Mouse (Mus musculus) kidney, embryonic 14.5 days (tissue): ENCODE results near the gene Prss35. TPM values are rescaled to one million over a fixed set of nuclear protein-coding genes. Genes with fewer than 3 reads are reported as not detected.

Experiments used
- ATAC-seq: fragments of 200-750 bp; cut with Nextera tagmentation; 2 replicates; pipeline ENCODE4 v1.8.0; 2017; ENCODE audit warnings: moderate number of reproducible peaks, mild to moderate bottlenecking, moderate TSS enrichment, moderate library complexity; ENCODE audit not compliant: low FRiP score, low TSS enrichment
- H3K27ac ChIP-seq: fragments of 300-500 bp; sonication (generic); 2 replicates; pipeline ENCODE4 v1.5.1; 2014; ENCODE audit warnings: low read depth, mild to moderate bottlenecking, low read length, moderate library complexity, mixed read lengths
- H3K27me3 ChIP-seq: fragments of 300-500 bp; sonication (generic); 2 replicates; pipeline ENCODE4 v1.6.1; 2014; ENCODE audit warnings: mild to moderate bottlenecking, low read length; ENCODE audit not compliant: control insufficient read depth, insufficient read depth
- H3K36me3 ChIP-seq: fragments of 300-500 bp; sonication (generic); 2 replicates; pipeline ENCODE4 v1.6.1; 2014; ENCODE audit warnings: low read length, mixed read lengths; ENCODE audit not compliant: control insufficient read depth, insufficient read depth
- H3K4me1 ChIP-seq: fragments of 300-500 bp; sonication (generic); 2 replicates; pipeline ENCODE4 v1.6.1; 2014; ENCODE audit warnings: low read length, mixed read lengths; ENCODE audit not compliant: control insufficient read depth, insufficient read depth
- H3K4me2 ChIP-seq: fragments of 300-500 bp; sonication (generic); replicated peaks from 2 replicates; pipeline ENCODE4 v1.6.1; 2014; ENCODE audit warnings: low read depth, mild to moderate bottlenecking, low read length
- H3K4me3 ChIP-seq: fragments of 300-500 bp; sonication (generic); 2 replicates; pipeline ENCODE4 v1.5.1; 2014; ENCODE audit warnings: mild to moderate bottlenecking, low read length
- H3K9ac ChIP-seq: fragments of 300-500 bp; sonication (generic); 2 replicates; pipeline ENCODE4 v1.6.1; 2014; ENCODE audit warnings: low read depth, mild to moderate bottlenecking, low read length, moderate library complexity
- H3K9me3 ChIP-seq: fragments of 300-500 bp; sonication (generic); 2 replicates; pipeline ENCODE4 v1.6.1; 2016; ENCODE audit warnings: low read length; ENCODE audit not compliant: control insufficient read depth
- WGBS: fragments of 180-500 bp; shearing (Covaris S2); extraction: QIAGEN DNeasy Blood & Tissue Kit; methylation state at CpG from one replicate; pipeline ENCODE4 v1.1.7; 2014; 5-methylcytosine and 5-hydroxymethylcytosine counted together
- polyA plus RNA-seq: library from polyadenylated mRNA; unstranded; fragments of >200 nt; fragmentation: Nextera tagmentation; extraction: Ambion mirVana; gene quantifications from 2 replicates; pipeline ENCODE4 v1.2.1, GENCODE M21; 2014

Prss35 gene
- polyA plus RNA-seq, 1 experiment from 2014 or later, result 1.5 TPM

- no peak overlapping the region for H3K27ac ChIP-seq
- H3K4me3 ChIP-seq, result no peak overlapping the region
- no peak overlapping the region for H3K4me2 ChIP-seq
- no peaks in the 10 kb centered on the region for H3K4me1 ChIP-seq
- ATAC-seq, result no peak
- 75% methylated on average over 7 of the region's 7 CpGs for WGBS
- H3K9me3 ChIP-seq, result no peaks in the 10 kb centered on the region
- H3K27me3 ChIP-seq, result no peaks in the 10 kb centered on the region
- no peak overlapping the region for H3K9ac ChIP-seq
- no peaks in the 10 kb centered on the region for H3K36me3 ChIP-seq
These were observed 17.7 kb upstream of the Prss35 start for GRCm38 (mm10) chr9:86725604-86726380.

- no peaks in the 10 kb centered on the region for H3K36me3 ChIP-seq
- no peak overlapping the region for H3K4me2 ChIP-seq
- no peaks in the 10 kb centered on the region for H3K27me3 ChIP-seq
- H3K4me3 ChIP-seq, result no peak overlapping the region
- no peak overlapping the region for H3K9ac ChIP-seq
- H3K9me3 ChIP-seq, result no peaks in the 10 kb centered on the region
- WGBS, result 93% methylated on average over 5 of the region's 5 CpGs
- no peak overlapping the region for H3K27ac ChIP-seq
- H3K4me1 ChIP-seq, result no peaks in the 10 kb centered on the region
- ATAC-seq, result no peak
These were observed 17.1 kb upstream of the Prss35 start for GRCm38 (mm10) chr9:86726381-86726720.

- 80% methylated on average over 10 of the region's 10 CpGs for WGBS
- no peaks in the 10 kb centered on the region for H3K36me3 ChIP-seq
- no peaks in the 10 kb centered on the region for H3K27me3 ChIP-seq
- H3K4me2 ChIP-seq, result no peak overlapping the region
- H3K27ac ChIP-seq, result no peak overlapping the region
- no peak overlapping the region for H3K9ac ChIP-seq
- H3K4me1 ChIP-seq, result no peaks in the 10 kb centered on the region
- no peak overlapping the region for H3K4me3 ChIP-seq
- H3K9me3 ChIP-seq, result no peaks in the 10 kb centered on the region
- no peak for ATAC-seq
These were observed 15.1 kb upstream of the Prss35 start for GRCm38 (mm10) chr9:86728214-86728814.

- no peak for ATAC-seq
- H3K9ac ChIP-seq, result no peak overlapping the region
- H3K4me1 ChIP-seq, result no peaks in the 10 kb centered on the region
- H3K27ac ChIP-seq, result no peak overlapping the region
- H3K27me3 ChIP-seq, result no peaks in the 10 kb centered on the region
- H3K4me2 ChIP-seq, result no peak overlapping the region
- no peaks in the 10 kb centered on the region for H3K9me3 ChIP-seq
- H3K36me3 ChIP-seq, result no peaks in the 10 kb centered on the region
- 82% methylated on average over 1 of the region's 1 CpGs for WGBS
- no peak overlapping the region for H3K4me3 ChIP-seq
These were observed 14.4 kb upstream of the Prss35 start for GRCm38 (mm10) chr9:86729084-86729483.

GRCm38 (mm10) chr9:86729811-86730210, 13.6 kb upstream of the Prss35 start:
- WGBS, result 96% methylated on average over 3 of the region's 3 CpGs
- no peak for ATAC-seq

GRCm38 (mm10) chr9:86734357-86734756, 9.1 kb upstream of the Prss35 start:
- Histone ChIP-seq H3K4me1 (no peaks in the 10 kb centered on the region), H3K4me3 (no peak overlapping the region), H3K27ac (no peak overlapping the region), H3K9me3 (no peaks in the 10 kb centered on the region), H3K9ac (no peak overlapping the region), H3K4me2 (no peak overlapping the region), H3K36me3 (no peaks in the 10 kb centered on the region), H3K27me3 (no peaks in the 10 kb centered on the region)
- ATAC-seq, result no peak

More at GRCm38 (mm10) chr9:86729811-86730210, 13.6 kb upstream of the Prss35 start:
- H3K9me3 ChIP-seq, result no peaks in the 10 kb centered on the region
- no peak overlapping the region for H3K4me2 ChIP-seq
- no peak overlapping the region for H3K9ac ChIP-seq
- H3K27me3 ChIP-seq, result no peaks in the 10 kb centered on the region
- no peak overlapping the region for H3K4me3 ChIP-seq
- H3K36me3 ChIP-seq, result no peaks in the 10 kb centered on the region
- H3K4me1 ChIP-seq, result no peaks in the 10 kb centered on the region
- H3K27ac ChIP-seq, result no peak overlapping the region

- H3K4me1 ChIP-seq, result no peaks in the 10 kb centered on the region
- no peak overlapping the region for H3K9ac ChIP-seq
- no peaks in the 10 kb centered on the region for H3K9me3 ChIP-seq
- no peaks in the 10 kb centered on the region for H3K27me3 ChIP-seq
- no peak overlapping the region for H3K27ac ChIP-seq
- H3K4me3 ChIP-seq, result no peak overlapping the region
- WGBS, result 67% methylated on average over 9 of the region's 9 CpGs
- no peaks in the 10 kb centered on the region for H3K36me3 ChIP-seq
- H3K4me2 ChIP-seq, result no peak overlapping the region
- no peak for ATAC-seq
These were observed 8.7 kb upstream of the Prss35 start for GRCm38 (mm10) chr9:86734795-86735194.

- no peak for ATAC-seq
- H3K9me3 ChIP-seq, result no peaks in the 10 kb centered on the region
- no peaks in the 10 kb centered on the region for H3K4me1 ChIP-seq
- no peak overlapping the region for H3K27ac ChIP-seq
- H3K4me2 ChIP-seq, result no peak overlapping the region
- H3K4me3 ChIP-seq, result no peak overlapping the region
- WGBS, result 99% methylated on average over 4 of the region's 4 CpGs
- H3K27me3 ChIP-seq, result no peaks in the 10 kb centered on the region
- no peaks in the 10 kb centered on the region for H3K36me3 ChIP-seq
- no peak overlapping the region for H3K9ac ChIP-seq
These were observed 6.5 kb upstream of the Prss35 start for GRCm38 (mm10) chr9:86736991-86737390.

- no peak overlapping the region for H3K4me2 ChIP-seq
- H3K4me3 ChIP-seq, result no peak overlapping the region
- no peaks in the 10 kb centered on the region for H3K4me1 ChIP-seq
- no peaks in the 10 kb centered on the region for H3K9me3 ChIP-seq
- ATAC-seq, result no peak
- H3K27ac ChIP-seq, result no peak overlapping the region
- no peaks in the 10 kb centered on the region for H3K36me3 ChIP-seq
- WGBS, result 25% methylated on average over 1 of the region's 1 CpGs
- no peaks in the 10 kb centered on the region for H3K27me3 ChIP-seq
- H3K9ac ChIP-seq, result no peak overlapping the region
These were observed 5.4 kb upstream of the Prss35 start for GRCm38 (mm10) chr9:86738067-86738466.
